Comparison of ENCODE assay signal across 13 mouse cellular contexts in the genomic region with DNA sequence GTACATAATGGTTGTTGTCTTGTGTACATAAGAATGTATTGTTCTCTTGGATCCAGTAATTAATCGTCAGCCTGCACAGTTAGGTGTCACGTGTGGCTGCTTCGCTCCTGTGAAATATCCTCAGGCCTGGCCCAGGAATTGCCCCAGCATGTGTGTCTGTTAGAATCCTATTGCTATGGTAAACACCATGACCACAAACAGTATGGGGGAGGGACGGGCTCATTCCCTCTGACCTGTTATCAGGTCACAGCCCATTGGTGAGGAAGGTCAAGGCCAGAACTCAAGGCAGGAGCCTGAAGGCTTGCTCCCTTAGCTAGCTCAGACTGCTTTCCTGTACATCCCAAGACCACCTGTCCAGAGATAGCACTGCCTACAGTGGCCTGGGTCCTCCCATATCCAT. TPM values are rescaled to one million over a fixed set of nuclear protein-coding genes. Genes with fewer than 3 reads are reported as not detected.
DNase-seq lines count a peak whose midpoint lies in the region; ATAC-seq and TF ChIP-seq lines count a peak whose summit lies in the region.
"Had no signal": no experiment of that assay in that cellular context is flagged by ENCODE, and none has a peak within 500 bp of the region (broad histone marks: within the 10 kb centered on the region; RNA-seq: fewer than 3 reads in every experiment).

No protein-coding gene starts in this region.

- peaks cover 98% of the 10 kb centered on the region for H3K36me3 ChIP-seq in E14TG2a.4 (ENCODE audit: insufficient read depth, low read length)
- peaks cover 53% of the 10 kb centered on the region for H3K36me3 ChIP-seq in forebrain, postnatal 0 days (ENCODE audit: insufficient read depth)
- peaks cover 29% of the 10 kb centered on the region for H3K36me3 ChIP-seq in midbrain, embryonic 16.5 days (ENCODE audit: control insufficient read depth, insufficient read depth, low read length)

- H3K4me3 ChIP-seq in E14TG2a.4 (replicated peaks; ENCODE audit: low read length), result peak overlapping the region; percentile 33; the same call in 1 of the 2 replicates
- H3K4me3 ChIP-seq in forebrain, postnatal 0 days (ENCODE audit: low read depth, low read length), result peak overlapping the region; percentile 21
- H3K4me3 ChIP-seq in midbrain, embryonic 16.5 days (ENCODE audit: low read depth, low read length), result 0 out of 2 replicates have a peak overlapping the region, but pooled peaks have one; percentile 2
- H3K4me3 ChIP-seq: embryonic facial prominence, embryonic 13.5 days; lung, embryonic 15.5 days had no signal

- H3K27ac ChIP-seq in forebrain, postnatal 0 days (ENCODE audit: low read depth, low read length), result no peak overlapping the region
- no peak overlapping the region for H3K27ac ChIP-seq in midbrain, embryonic 16.5 days (ENCODE audit: low read length)
- H3K27ac ChIP-seq: embryonic facial prominence, embryonic 13.5 days; lung, embryonic 15.5 days had no signal

- peaks cover 99% of the 10 kb centered on the region for H3K4me1 ChIP-seq in E14TG2a.4 (replicated peaks; ENCODE audit: low read depth, low read length)
- H3K4me1 ChIP-seq in forebrain, postnatal 0 days (ENCODE audit: insufficient read depth), result peaks cover 66% of the 10 kb centered on the region
- H3K4me1 ChIP-seq in midbrain, embryonic 16.5 days (ENCODE audit: control insufficient read depth, insufficient read depth, low read length), result peaks cover 91% of the 10 kb centered on the region

- peak overlapping the region; percentile 87; the same call in 1 of the 2 replicates for H3K9ac ChIP-seq in forebrain, postnatal 0 days
- no peak overlapping the region for H3K9ac ChIP-seq in midbrain, embryonic 16.5 days (ENCODE audit: low read depth, low read length)
- H3K9ac ChIP-seq: embryonic facial prominence, embryonic 13.5 days; lung, embryonic 15.5 days had no signal

- DNase-seq in R1 (ENCODE audit: low read depth, low spot score), result peak; percentile 82
- DNase-seq in forebrain, postnatal 0 days, result peak; percentile 15
- DNase-seq in gastrocnemius, postnatal 25 days, result no peak
- DNase-seq in adrenal gland, postnatal 36 days, result no peak
- no peak for DNase-seq in urinary bladder, adult 18-20 months (ENCODE audit: low spot score in 2 of 2)
- DNase-seq: cerebellum, adult 9-10 months; thymus, postnatal 36 days had no signal

- ATAC-seq in forebrain, postnatal 0 days, result no peak
- ATAC-seq in midbrain, embryonic 16.5 days, result no peak
- ATAC-seq: intestine, embryonic 16.5 days had no signal

- peak overlapping the region; percentile 82 for H3K4me2 ChIP-seq in forebrain, postnatal 0 days (ENCODE audit: low read depth)
- peak overlapping the region; percentile 45 for H3K4me2 ChIP-seq in midbrain, embryonic 16.5 days (ENCODE audit: low read length)
- H3K4me2 ChIP-seq: lung, embryonic 15.5 days had no signal

- WGBS in forebrain, postnatal 0 days, result 39% methylated on average over 4 of the region's 4 CpGs
- 47% methylated on average over 4 of the region's 4 CpGs for WGBS in midbrain, embryonic 16.5 days

- TF ChIP-seq CTCF in E14TG2a.4 (conservative IDR thresholded peaks at IDR 0.05; ENCODE audit: low read length), result no peak
- no peak for TF ChIP-seq CTCF in forebrain, postnatal 0 days (IDR thresholded peaks at IDR 0.05; ENCODE audit: low read depth)

- no peaks in the 10 kb centered on the region for H3K27me3 ChIP-seq in E14TG2a.4 (ENCODE audit: insufficient read depth, low read length)
- H3K27me3 ChIP-seq in forebrain, postnatal 0 days (ENCODE audit: insufficient read depth, low read length), result no peaks in the 10 kb centered on the region
- no peaks in the 10 kb centered on the region for H3K27me3 ChIP-seq in midbrain, embryonic 16.5 days (ENCODE audit: control insufficient read depth, insufficient read depth, low read depth, low read length)
- H3K27me3 ChIP-seq: CH12.LX; embryonic facial prominence, embryonic 13.5 days; lung, embryonic 15.5 days had no signal

- H3K9me3 ChIP-seq in E14TG2a.4 (ENCODE audit: low read length), result no peaks in the 10 kb centered on the region
- no peaks in the 10 kb centered on the region for H3K9me3 ChIP-seq in forebrain, postnatal 0 days (ENCODE audit: low read length)
- H3K9me3 ChIP-seq in midbrain, embryonic 16.5 days (replicated peaks; ENCODE audit: control insufficient read depth, low read length, poor library complexity, severe bottlenecking), result no peaks in the 10 kb centered on the region
- H3K9me3 ChIP-seq: embryonic facial prominence, embryonic 13.5 days; lung, embryonic 15.5 days had no signal

RNA-seq across cellular contexts. Expression of gene Enc1, which starts 6.8 kb away (rescaled TPM):
- total RNA-seq in forebrain, postnatal 0 days (2014; rRNA removed), result 423 and 513 TPM in 2 replicates
- polyA plus RNA-seq in forebrain, postnatal 0 days (2015; fragmentation: Nextera tagmentation; extraction: Ambion mirVana), result 76.8 and 80.3 TPM in 2 replicates
- 103 and 119 TPM in 2 replicates for polyA plus RNA-seq in midbrain, embryonic 16.5 days (2015; fragmentation: Nextera tagmentation; extraction: Ambion mirVana)
- total RNA-seq in gastrocnemius, postnatal 25 days (2021), result 1 to 10 TPM; 1.6 to 1.8 TPM
- total RNA-seq in adrenal gland, postnatal 36 days (2021), result 10 to 100 TPM in 1 of 2 experiments, 1 to 10 TPM in 1; 8.3 to 10.2 TPM

RNA-seq across cellular contexts. Expression of gene Hexb, which starts 49.6 kb away (rescaled TPM):
- 49.2 and 54.3 TPM in 2 replicates for total RNA-seq in forebrain, postnatal 0 days (2014; rRNA removed)
- polyA plus RNA-seq in forebrain, postnatal 0 days (2015; fragmentation: Nextera tagmentation; extraction: Ambion mirVana), result 49.2 and 50.6 TPM in 2 replicates
- 40.3 and 49.8 TPM in 2 replicates for polyA plus RNA-seq in midbrain, embryonic 16.5 days (2015; fragmentation: Nextera tagmentation; extraction: Ambion mirVana)
- total RNA-seq in gastrocnemius, postnatal 25 days (2021), result 1 to 10 TPM; 8.0 to 8.2 TPM
- total RNA-seq in adrenal gland, postnatal 36 days (2021), result 10 to 100 TPM; 27.6 to 29.2 TPM

Comparison
In these comparisons a context has a peak if more than half of its experiments do, and no peak if none do; other contexts are left out.
1. DNase-seq: peak in R1 (single experiment) and forebrain, postnatal 0 days (single experiment); none in gastrocnemius, postnatal 25 days (single experiment), adrenal gland, postnatal 36 days (0 of 2) and urinary bladder, adult 18-20 months (0 of 2).
2. RNA of gene Enc1, which starts 6.8 kb away (total RNA-seq): 423 to 513 TPM in forebrain, postnatal 0 days; 8.3 to 10.2 TPM in adrenal gland, postnatal 36 days and 1.6 to 1.8 TPM in gastrocnemius, postnatal 25 days; every median in the first group is over 10 times any median in the second.
3. Peak in every context shown above with its lines, with median percentiles within 50 percentile points of each other: H3K4me3 ChIP-seq.